Mouse (Mus musculus) adrenal gland, postnatal 4 days (tissue): ENCODE results near the gene Phactr1. TPM values are rescaled to one million over a fixed set of nuclear protein-coding genes. Genes with fewer than 3 reads are reported as not detected.
A peak's percentile ranks its signal among the peaks of the same experiment; 100 is the strongest.

Experiments
- DNase-seq, 2 experiments: peaks; one replicate each; pipeline ENCODE4 v3.0.0; 2021 to 2022; ENCODE audit warnings: low spot score in 2 of 2, mixed read lengths in 2 of 2
- total RNA-seq, 2 experiments: library from RNA; stranded (reverse); gene quantifications; 2 replicates each; pipeline ENCODE4 v1.2.3; 2021

Phactr1 gene
- total RNA-seq, 2 experiments from 2014 or later = 20.1 to 23.7 TPM

- DNase-seq = peak; percentile 29 to 53
Observed at GRCm38 (mm10) chr13:43173262-43173661, 492.8 kb downstream of the Phactr1 start.

- DNase-seq = no peak
Observed at GRCm38 (mm10) chr13:43176676-43177075, 496.3 kb downstream of the Phactr1 start.

- no peak for DNase-seq
Observed at GRCm38 (mm10) chr13:43177317-43177716, 496.9 kb downstream of the Phactr1 start.

- DNase-seq = no peak
Observed at GRCm38 (mm10) chr13:43181104-43181503, 500.7 kb downstream of the Phactr1 start.

GRCm38 (mm10) chr13:43182465-43183201 is 502.2 kb downstream of the Phactr1 start:
- DNase-seq = peak; percentile 57 to 84

DNA sequence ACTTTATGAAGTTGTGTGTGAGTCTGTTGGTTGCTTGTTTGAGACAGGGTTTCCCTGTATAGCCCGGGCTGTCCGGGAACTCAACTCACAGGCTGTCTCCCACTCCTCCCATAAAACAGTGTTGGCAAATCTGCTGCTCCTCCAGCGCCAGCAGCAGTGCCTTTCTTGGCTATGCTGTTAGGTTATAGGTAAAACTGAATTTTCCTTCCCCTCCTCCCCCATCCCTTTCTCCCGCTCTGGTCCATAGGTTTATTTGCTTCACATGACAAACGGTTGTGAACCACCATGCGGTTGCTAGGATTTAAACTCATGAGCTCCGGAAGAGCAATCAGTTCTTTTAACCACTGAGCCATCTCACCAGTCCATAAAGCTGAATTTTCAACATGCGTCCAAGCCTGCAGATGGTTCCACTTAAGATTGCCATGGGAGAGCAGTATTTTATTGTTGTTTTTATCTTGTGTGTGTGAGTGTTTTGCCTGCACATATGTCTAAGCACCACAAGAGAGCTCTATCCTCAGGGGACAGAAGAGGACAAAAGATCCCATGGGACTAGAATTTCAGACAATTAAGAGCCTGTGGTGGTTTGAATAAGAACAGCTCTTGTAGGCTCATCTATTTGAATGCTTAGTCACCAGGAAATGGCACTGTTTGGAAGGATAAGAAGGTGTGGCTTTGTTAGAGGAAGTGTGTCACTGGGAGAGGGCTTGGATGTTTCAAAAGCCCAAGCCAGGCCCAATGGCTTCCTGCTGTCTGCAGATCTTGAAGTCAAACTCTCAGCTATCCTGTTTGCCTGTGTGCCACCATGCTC is 503.0 kb downstream of the Phactr1 start:
- DNase-seq = no peak

- no peak for DNase-seq
Observed at GRCm38 (mm10) chr13:43187736-43188135, 507.3 kb downstream of the Phactr1 start.
